Mouse (Mus musculus) layer of hippocampus, postnatal 10 days (tissue): ENCODE measurements at regions not wholly inside any gene's neighbourhood (a gene's known extent, or its start where the extent isn't known, plus 50 kb on each side); places are given as distances from the start of the nearest gene placed in this dataset.
A peak's percentile ranks its signal among the peaks of the same experiment; 100 is the strongest.

ENCODE experiments used
- DNase-seq, 2 experiments: peaks; one replicate each; pipeline ENCODE4 v3.0.0; 2021; ENCODE audit warnings: low spot score in 2 of 2

- DNase-seq, result no peak
These were observed 80.8 kb upstream of the Ncam1 start for GRCm38 (mm10) chr9:49879361-49880128.

GRCm38 (mm10) chr9:49874881-49875280 lies 76.2 kb upstream of the Ncam1 start:
- no peak for DNase-seq

- peak; percentile 56 to 63 for DNase-seq
These were observed 74.8 kb upstream of the Ncam1 start for GRCm38 (mm10) chr9:49873550-49873949.

GRCm38 (mm10) chr9:49851522-49851921 lies 52.8 kb upstream of the Ncam1 start:
- no peak for DNase-seq

GRCm38 (mm10) chr9:49849442-49849841 lies 50.7 kb upstream of the Ncam1 start:
- DNase-seq, result no peak

GRCm38 (mm10) chr9:49848943-49849342 lies 50.2 kb upstream of the Ncam1 start:
- no peak for DNase-seq
